Mouse (Mus musculus) heart, adult 9 months (tissue): Measurements from ENCODE around the gene Bdkrb2.

ENCODE experiments used
- DNase-seq, 2 experiments: peaks; one replicate each; pipeline ENCODE4 v3.0.0; 2022; ENCODE audit warnings: low spot score in 2 of 2

Gene Bdkrb2

GRCm38 (mm10) chr12:105562936-105563680, at the start of gene Bdkrb2:
Gene Bdkrb2, plus strand, starts transcription at chr12:105563226.
- no peak for DNase-seq

- no peak for DNase-seq
These were observed 48.9 kb upstream of the Bdkrb2 start for GRCm38 (mm10) chr12:105514111-105514510.

DNA sequence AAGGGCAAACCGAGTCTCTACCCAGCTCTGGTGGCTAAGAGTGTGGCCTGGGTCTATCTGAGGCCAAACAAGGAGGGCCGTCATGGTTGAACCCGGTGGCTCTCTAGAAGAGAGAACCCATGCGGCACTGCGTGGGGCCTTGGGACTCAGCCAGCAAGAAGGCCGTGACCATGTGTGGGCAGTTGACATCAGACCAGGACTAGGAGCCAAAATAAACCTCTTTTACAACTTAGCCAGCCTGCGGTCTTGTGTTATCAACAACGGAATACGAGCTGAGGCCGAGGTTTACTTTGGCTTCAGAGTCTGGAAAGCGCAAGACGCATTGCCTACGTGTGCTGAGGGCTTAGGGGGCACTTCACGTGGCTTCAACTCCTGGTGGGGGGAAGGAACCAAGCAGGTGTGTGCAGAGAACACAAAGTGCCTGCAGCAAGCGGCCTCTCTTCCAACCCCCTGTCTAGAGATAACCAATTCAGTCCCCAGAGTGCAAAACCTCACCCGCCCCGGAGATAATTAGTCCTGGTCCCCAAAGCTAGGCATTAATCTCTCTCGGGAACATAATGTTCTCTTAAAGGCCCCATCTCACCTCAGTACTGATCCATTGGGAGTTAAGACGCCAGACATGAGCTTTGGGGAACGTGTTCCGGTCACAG, 45.9 kb upstream of the Bdkrb2 start:
- peak; percentile 24 to 41 for DNase-seq

GRCm38 (mm10) chr12:105519851-105520250, 43.2 kb upstream of the Bdkrb2 start:
- DNase-seq = peak in 1 of 2 experiments; percentile 46

DNA sequence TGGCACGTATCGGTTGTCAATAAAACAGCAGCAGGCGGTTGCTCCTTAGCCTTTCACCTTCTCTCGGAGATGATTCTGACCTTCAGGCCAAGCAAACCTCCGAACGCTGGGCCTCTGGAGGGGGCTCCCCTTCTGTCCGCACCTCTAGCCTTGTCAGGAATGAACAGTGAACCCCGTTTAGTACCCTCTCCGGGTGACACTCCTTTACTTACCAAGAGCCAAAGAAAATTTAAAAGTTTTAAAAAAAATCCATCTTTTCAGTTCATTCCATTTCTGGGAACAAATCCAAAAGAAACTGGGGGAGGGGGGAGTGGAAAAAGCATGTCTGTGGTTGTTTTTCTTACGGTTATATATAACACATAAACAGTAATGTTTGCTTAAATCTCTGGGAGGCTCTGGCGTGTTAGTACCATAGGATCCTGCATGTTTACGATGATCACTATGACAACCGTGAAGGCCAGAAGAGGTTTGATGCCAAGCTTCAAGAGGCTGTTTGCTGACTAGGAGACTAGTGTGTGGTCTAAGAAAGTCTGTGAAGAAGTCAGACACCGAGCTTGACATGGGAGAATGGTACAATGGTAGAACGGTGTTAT, 41.8 kb upstream of the Bdkrb2 start:
- DNase-seq = no peak

DNA sequence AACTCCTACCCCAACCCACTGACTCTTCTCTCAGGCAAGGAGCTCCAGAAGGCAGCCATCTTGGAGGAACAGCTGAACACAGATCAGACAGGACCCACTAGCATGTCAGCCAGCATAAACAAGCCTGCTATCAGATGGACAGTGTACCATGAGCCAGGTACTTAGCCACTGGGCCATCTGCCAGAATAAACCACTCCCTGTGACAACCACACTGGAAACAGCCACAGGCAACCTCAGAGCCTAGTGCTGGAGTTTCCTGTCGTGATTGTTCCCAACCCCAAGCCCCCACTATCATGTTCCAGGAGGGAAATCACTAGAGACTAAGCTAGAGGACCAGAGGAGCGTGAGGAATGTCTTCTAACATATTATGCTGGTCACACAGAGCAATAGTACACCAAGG, 39.3 kb upstream of the Bdkrb2 start:
- DNase-seq = peak in 1 of 2 experiments; percentile 48

DNA sequence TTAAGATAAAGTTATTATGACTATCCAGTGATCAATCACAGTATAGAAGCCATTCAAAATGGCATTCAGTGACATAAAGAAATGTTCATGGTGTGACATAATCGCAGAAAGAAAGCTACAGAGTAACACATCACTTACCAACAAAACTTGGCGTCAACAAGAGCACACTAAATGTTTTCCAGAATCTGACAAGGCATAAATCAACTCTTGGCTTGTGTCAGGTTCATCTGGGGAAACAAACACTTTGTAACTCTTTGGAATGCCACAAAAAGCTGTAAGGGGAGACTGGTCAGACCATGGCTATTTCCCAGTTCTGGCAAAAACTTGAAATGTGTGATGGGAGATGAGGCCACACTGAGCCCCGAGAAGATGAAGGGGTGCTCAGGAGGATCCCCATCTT, 36.8 kb upstream of the Bdkrb2 start:
- DNase-seq = no peak

- DNase-seq = peak; percentile 71 to 83
These were observed 36.2 kb upstream of the Bdkrb2 start for GRCm38 (mm10) chr12:105526829-105527228.

DNA sequence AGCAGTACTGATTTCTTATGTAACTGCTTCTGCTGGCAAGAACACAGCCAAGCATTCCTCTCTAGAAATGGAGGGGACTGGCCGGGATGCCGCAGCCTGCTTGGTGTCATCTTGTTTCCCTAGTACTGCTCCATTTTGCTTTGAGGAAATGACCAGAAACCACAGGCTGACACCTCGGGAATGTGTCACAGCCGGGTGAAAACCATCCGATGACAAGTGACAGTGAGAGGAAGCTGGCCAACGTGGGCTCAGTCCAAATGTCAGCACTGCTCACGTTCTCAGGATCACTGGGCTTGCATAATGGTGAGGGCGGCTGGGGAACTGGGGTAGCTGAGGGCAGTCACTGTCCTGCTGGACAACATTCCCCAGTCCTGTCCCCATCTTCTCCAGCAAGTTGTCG, 33.5 kb upstream of the Bdkrb2 start:
- peak in 1 of 2 experiments; percentile 36 for DNase-seq

DNA sequence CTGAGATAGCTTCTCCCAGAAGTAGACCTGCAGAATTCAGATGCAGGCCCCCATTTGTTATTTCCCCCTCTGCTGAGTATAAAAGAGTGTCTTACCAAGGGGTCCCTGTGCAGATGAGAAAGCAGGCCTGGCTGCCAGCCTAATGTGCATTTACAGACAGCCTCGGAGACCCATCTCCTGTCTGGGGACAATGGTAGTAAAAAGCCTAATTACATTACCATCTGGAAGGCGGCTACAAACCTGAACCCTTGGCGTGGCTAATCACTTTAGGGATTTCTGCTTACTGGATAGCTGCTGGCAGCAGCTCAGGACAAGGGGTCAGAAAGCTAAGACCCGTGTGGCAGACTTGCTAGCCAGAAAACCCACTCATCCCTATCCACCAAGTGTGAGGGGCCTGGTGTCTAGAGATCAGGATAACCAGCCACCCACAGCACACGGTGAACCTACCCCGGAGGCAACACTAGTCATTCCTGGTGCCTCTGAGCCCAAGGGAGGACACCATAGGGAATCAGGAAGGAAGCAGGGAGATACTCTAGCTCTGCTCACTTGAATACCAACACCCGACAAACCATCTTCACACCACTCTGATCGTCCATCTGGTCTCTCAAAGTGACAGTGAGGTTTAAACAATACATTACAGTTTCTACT, 31.2 kb upstream of the Bdkrb2 start:
- DNase-seq = peak in 1 of 2 experiments; percentile 48

- no peak for DNase-seq
These were observed 28.2 kb upstream of the Bdkrb2 start for GRCm38 (mm10) chr12:105534842-105535241.

DNA sequence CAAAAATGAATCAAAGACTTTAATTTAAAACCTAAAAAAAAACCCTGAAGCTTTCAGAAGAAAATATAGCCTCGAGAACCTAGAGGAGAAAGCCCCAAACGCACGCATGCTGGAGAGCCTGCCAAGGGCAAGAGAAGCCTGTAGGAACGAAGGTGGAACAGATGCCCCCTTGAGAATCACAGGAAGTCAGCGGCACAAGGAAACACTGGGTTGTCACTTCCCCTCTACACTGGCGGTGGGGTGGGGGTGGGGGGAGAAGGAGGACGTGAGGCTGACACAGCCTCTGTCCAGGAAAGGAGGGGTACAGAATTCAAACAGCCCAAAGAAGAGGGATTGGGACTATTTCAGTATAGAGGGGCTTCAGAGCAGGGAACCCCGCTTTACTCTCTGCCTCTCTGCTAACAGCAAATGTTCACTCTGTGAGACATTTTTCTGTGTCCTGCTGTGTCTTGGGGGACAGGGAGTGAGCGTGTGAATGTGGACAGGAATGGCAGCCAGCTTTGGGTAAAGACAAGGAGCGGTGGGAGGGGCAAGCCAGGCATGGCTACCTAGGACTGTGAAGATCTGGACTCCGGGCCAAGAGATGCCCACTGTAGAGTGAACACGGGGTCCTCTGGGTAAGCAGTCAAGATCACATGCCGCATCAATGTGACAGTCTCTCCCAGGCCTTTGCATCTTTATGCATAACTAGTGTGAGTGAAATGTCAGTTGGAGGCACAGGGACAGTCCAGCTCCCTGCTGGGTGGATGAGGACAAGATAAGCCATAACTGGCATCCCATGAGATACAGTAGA, 26.9 kb upstream of the Bdkrb2 start:
- DNase-seq = no peak

GRCm38 (mm10) chr12:105537162-105537561, 25.9 kb upstream of the Bdkrb2 start:
- no peak for DNase-seq

DNA sequence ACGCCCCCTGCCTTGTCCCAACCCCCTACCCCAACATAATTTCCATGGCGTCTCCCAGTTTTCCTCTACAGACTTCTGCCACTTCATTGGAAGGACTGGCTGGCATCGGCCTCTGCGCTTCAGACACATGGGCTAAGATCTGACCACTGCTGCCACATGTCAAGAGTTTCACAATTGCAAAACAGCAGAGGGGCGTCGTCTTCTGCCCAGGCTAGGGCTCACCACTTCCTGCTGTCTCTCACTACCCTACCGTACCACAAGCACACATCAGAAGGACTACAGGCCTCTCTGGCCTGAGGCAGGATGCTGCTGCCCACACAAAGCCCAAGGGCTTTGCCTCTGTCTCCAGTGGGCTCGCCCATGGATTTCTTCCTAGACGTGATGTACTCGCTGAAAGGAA, 23.4 kb upstream of the Bdkrb2 start:
- no peak for DNase-seq

- DNase-seq = no peak
These were observed 21.2 kb upstream of the Bdkrb2 start for GRCm38 (mm10) chr12:105541590-105542402.

GRCm38 (mm10) chr12:105542513-105542912, 20.5 kb upstream of the Bdkrb2 start:
- DNase-seq = no peak

DNA sequence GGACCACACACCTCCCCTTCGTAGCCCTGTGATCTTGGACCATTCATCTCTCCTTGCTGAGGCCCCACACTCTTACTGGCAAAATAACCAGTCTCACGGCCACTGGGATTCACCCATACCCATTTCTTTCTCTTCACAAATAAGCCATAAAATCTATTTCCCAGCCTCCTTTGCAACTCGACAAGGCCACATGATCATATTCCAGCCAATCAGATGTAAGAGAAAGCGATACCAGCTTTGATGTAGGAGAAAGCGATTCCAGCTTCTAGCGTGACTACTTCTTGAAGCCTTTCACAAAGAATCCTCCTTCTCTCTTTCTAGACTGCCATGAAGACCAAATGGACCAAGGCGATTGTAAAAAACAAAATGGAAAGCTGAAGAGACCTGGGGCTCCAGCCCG, 19.9 kb upstream of the Bdkrb2 start:
- no peak for DNase-seq

GRCm38 (mm10) chr12:105543751-105544150, 19.3 kb upstream of the Bdkrb2 start:
- no peak for DNase-seq

DNA sequence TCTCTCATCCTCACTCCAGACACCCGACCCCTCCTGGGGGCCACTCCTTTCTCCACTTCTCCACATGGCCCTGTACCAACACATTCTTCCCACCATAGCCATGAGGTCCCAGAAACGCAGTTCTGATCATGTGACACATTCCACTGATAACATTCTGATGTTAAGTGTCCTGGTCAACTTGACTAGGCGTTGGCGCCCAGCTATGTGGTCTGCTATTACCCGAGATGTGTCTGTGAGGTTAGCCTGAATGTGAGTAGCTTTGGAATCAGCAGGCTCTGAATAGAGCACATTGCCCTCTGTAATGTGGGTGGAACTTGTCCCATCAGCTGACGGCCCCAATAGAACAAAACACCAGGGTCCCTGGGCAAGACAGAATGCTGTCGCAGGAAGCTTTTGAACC, 18.2 kb upstream of the Bdkrb2 start:
- DNase-seq = no peak

GRCm38 (mm10) chr12:105545696-105546435, 17.2 kb upstream of the Bdkrb2 start:
- no peak for DNase-seq
